Mouse (Mus musculus) embryonic facial prominence, embryonic 10.5 days (tissue): ENCODE results near the gene Mctp2. TPM values are rescaled to one million over a fixed set of nuclear protein-coding genes. Genes with fewer than 3 reads are reported as not detected.
A peak's percentile ranks its signal among the peaks of the same experiment; 100 is the strongest.

ENCODE experiments used
- DNase-seq: peaks from one replicate; pipeline ENCODE4 v3.0.0-alpha.2; 2017; ENCODE audit warnings: low spot score
- H3K27ac ChIP-seq: fragments of 300-500 bp; sonication (generic); replicated peaks from 2 replicates; pipeline ENCODE4 v1.5.1; 2016; ENCODE audit warnings: mild to moderate bottlenecking
- H3K27me3 ChIP-seq: fragments of 300-500 bp; sonication (generic); replicated peaks from 2 replicates; pipeline ENCODE4 v1.6.1; 2016; ENCODE audit warnings: low read depth, mild to moderate bottlenecking; ENCODE audit not compliant: poor library complexity, severe bottlenecking
- H3K36me3 ChIP-seq: fragments of 300-500 bp; sonication (generic); replicated peaks from 2 replicates; pipeline ENCODE4 v1.6.1; 2016; ENCODE audit warnings: mild to moderate bottlenecking, moderate library complexity
- H3K4me1 ChIP-seq: fragments of 300-500 bp; sonication (generic); 2 replicates; pipeline ENCODE4 v1.6.1; 2016
- H3K4me3 ChIP-seq: fragments of 300-500 bp; sonication (generic); 2 replicates; pipeline ENCODE4 v1.5.1; 2016; ENCODE audit warnings: mild to moderate bottlenecking, moderate library complexity
- H3K9me3 ChIP-seq: fragments of 300-500 bp; sonication (generic); 2 replicates; pipeline ENCODE4 v1.6.1; 2016; ENCODE audit warnings: mild to moderate bottlenecking
- WGBS: fragments of 180-500 bp; shearing (Covaris S2); methylation state at CpG from one replicate; pipeline ENCODE4 v1.1.7; 2016; 5-methylcytosine and 5-hydroxymethylcytosine counted together
- polyA plus RNA-seq: library from polyadenylated mRNA; unstranded; fragments of >200 nt; fragmentation: Nextera tagmentation; extraction: Ambion mirVana; gene quantifications from 2 replicates; pipeline ENCODE4 v1.2.1, GENCODE M21; 2016

Mctp2 gene
- polyA plus RNA-seq, 1 experiment from 2014 or later = 0.51 TPM

DNA sequence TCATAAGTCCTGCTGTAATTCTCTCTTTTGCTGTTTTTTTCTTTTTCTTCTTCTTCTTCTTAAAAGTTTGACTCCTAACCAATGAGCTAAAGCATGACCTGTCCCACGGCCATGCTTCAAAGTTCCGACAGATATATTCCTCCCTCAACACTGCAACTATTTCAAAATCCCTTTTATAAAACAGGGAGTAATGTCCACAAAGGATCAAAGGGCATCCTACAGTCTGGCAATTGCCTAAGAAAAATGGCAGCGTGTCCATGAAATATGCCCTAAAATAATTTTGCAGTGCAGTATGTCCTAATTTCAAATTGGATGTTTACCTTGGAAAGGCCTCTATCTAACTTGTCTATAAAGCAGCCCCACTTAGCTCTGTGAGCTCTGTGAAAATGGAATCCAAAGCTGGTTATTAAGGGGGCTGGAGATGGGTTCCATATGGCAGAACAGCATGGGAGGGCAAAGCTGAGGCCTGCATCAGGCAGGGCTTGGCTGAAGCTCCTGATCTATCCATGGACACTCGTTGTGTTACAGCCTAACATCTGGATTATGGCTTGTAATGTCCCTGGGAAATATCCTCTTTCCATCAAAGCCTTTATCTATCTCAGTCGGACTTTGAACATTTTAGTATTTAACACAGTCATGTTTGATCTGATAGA is 90.7 kb downstream of the Mctp2 start:
- H3K9me3 ChIP-seq = no peaks in the 10 kb centered on the region
- H3K4me1 ChIP-seq = 0 out of 2 replicates have a peak, but pooled peaks cover 9% of the 10 kb centered on the region
- H3K27me3 ChIP-seq = no peaks in the 10 kb centered on the region
- 73% methylated on average over 5 of the region's 5 CpGs for WGBS
- no peak overlapping the region for H3K4me3 ChIP-seq
- H3K36me3 ChIP-seq = no peaks in the 10 kb centered on the region
- H3K27ac ChIP-seq = no peak overlapping the region
- DNase-seq = peak; percentile 22

GRCm38 (mm10) chr7:72210201-72210600 is 96.2 kb downstream of the Mctp2 start:
- H3K27ac ChIP-seq = no peak overlapping the region

GRCm38 (mm10) chr7:72209296-72209695 is 97.1 kb downstream of the Mctp2 start:
- no peaks in the 10 kb centered on the region for H3K9me3 ChIP-seq
- DNase-seq = no peak
- H3K27me3 ChIP-seq = no peaks in the 10 kb centered on the region
- no peak overlapping the region for H3K27ac ChIP-seq
- H3K4me3 ChIP-seq = no peak overlapping the region
- H3K4me1 ChIP-seq = 0 out of 2 replicates have a peak, but pooled peaks cover 5% of the 10 kb centered on the region
- WGBS = 84% methylated on average over 5 of the region's 5 CpGs
- H3K36me3 ChIP-seq = no peaks in the 10 kb centered on the region

More at GRCm38 (mm10) chr7:72210201-72210600, 96.2 kb downstream of the Mctp2 start:
- H3K36me3 ChIP-seq = no peaks in the 10 kb centered on the region
- H3K27me3 ChIP-seq = no peaks in the 10 kb centered on the region
- DNase-seq = no peak
- 89% methylated on average over 5 of the region's 5 CpGs for WGBS
- H3K9me3 ChIP-seq = no peaks in the 10 kb centered on the region
- H3K4me1 ChIP-seq = 0 out of 2 replicates have a peak, but pooled peaks cover 5% of the 10 kb centered on the region
- H3K4me3 ChIP-seq = no peak overlapping the region

GRCm38 (mm10) chr7:72206841-72207240 is 99.6 kb downstream of the Mctp2 start:
- no peak for DNase-seq
- no peak overlapping the region for H3K4me3 ChIP-seq
- no peaks in the 10 kb centered on the region for H3K27me3 ChIP-seq
- H3K4me1 ChIP-seq = 0 out of 2 replicates have a peak, but pooled peaks cover 5% of the 10 kb centered on the region
- no peaks in the 10 kb centered on the region for H3K36me3 ChIP-seq
- no peaks in the 10 kb centered on the region for H3K9me3 ChIP-seq
- 87% methylated on average over 6 of the region's 6 CpGs for WGBS
- no peak overlapping the region for H3K27ac ChIP-seq

DNA sequence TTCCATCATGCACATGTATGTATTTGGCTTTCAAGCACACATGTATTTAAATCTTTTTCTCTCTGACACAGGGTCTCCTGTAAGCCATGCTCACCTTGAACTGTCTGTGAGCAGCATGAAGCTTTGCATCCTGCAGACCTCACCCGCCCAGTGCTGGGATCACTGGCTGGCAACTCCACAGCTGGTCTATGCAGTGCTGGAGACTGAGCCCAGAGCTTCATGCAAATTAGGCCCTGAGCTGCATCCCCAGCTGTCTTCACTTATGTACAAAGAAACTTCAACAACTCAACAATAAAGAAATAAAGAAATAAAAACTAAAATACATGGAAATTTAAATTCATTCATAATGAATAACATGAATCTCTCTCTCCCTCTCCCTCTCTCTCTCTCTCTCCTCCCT is 110.7 kb downstream of the Mctp2 start:
- WGBS = 68% methylated on average over 1 of the region's 1 CpGs
- no peaks in the 10 kb centered on the region for H3K27me3 ChIP-seq
- no peak for DNase-seq
- no peak overlapping the region for H3K4me3 ChIP-seq
- no peak overlapping the region for H3K27ac ChIP-seq
- no peaks in the 10 kb centered on the region for H3K4me1 ChIP-seq
- H3K36me3 ChIP-seq = no peaks in the 10 kb centered on the region
- no peaks in the 10 kb centered on the region for H3K9me3 ChIP-seq

DNA sequence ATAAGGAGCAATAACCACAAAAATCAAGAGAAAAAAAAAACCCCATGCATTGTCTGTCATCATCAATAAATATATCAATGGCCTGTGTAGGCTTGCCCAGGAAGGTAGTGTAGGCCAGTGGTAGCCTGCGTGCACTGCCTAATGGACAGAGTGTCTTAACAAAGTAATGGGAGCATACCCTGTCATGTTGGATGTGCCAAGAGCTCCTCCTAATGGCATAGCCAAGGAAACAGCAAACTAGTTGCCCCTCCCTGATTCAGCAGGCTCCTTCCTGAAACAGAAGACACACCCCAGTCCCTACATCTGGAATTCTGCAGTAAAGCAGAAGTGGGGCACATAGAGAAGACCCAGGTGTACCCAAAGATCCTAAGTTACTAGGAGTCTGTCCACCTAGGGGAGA is 113.1 kb downstream of the Mctp2 start:
- 65% methylated on average over 1 of the region's 1 CpGs for WGBS

GRCm38 (mm10) chr7:72181651-72182050 is 124.8 kb downstream of the Mctp2 start:
- Histone ChIP-seq H3K27me3 (no peaks in the 10 kb centered on the region), H3K27ac (no peak overlapping the region), H3K36me3 (no peaks in the 10 kb centered on the region), H3K4me3 (no peak overlapping the region), H3K9me3 (no peaks in the 10 kb centered on the region), H3K4me1 (no peaks in the 10 kb centered on the region; the same call in 1 of the 2 replicates)
- no peak for DNase-seq
- 70% methylated on average over 5 of the region's 5 CpGs for WGBS

More for the DNA sequence above, 113.1 kb downstream of the Mctp2 start:
- no peak for DNase-seq
- no peaks in the 10 kb centered on the region for H3K27me3 ChIP-seq
- no peaks in the 10 kb centered on the region for H3K36me3 ChIP-seq
- no peak overlapping the region for H3K27ac ChIP-seq
- no peaks in the 10 kb centered on the region for H3K4me1 ChIP-seq
- H3K9me3 ChIP-seq = no peaks in the 10 kb centered on the region
- no peak overlapping the region for H3K4me3 ChIP-seq

DNA sequence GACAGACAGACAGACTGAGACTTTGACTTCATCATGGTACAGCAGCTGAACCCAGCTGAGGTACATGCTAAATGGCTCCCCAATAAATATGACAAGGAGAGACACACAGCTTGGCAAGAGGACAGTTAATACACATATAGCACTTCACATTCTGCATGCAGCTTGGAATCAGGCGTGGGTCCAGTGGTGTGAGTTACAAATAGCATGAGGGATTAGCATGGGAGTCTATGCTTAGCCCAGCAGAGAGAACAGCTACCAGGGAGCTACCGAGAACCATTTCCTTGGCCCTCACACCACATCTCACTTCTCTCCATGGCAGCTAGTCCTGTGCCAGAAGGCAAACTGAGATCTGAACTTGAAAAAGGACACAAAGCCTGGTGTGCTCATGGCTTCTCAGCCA is 137.1 kb downstream of the Mctp2 start:
- Histone ChIP-seq H3K4me3 (no peak overlapping the region), H3K27me3 (no peaks in the 10 kb centered on the region), H3K9me3 (no peaks in the 10 kb centered on the region), H3K4me1 (no peaks in the 10 kb centered on the region), H3K27ac (no peak overlapping the region), H3K36me3 (no peaks in the 10 kb centered on the region)
- 73% methylated on average over 2 of the region's 2 CpGs for WGBS
- no peak for DNase-seq

DNA sequence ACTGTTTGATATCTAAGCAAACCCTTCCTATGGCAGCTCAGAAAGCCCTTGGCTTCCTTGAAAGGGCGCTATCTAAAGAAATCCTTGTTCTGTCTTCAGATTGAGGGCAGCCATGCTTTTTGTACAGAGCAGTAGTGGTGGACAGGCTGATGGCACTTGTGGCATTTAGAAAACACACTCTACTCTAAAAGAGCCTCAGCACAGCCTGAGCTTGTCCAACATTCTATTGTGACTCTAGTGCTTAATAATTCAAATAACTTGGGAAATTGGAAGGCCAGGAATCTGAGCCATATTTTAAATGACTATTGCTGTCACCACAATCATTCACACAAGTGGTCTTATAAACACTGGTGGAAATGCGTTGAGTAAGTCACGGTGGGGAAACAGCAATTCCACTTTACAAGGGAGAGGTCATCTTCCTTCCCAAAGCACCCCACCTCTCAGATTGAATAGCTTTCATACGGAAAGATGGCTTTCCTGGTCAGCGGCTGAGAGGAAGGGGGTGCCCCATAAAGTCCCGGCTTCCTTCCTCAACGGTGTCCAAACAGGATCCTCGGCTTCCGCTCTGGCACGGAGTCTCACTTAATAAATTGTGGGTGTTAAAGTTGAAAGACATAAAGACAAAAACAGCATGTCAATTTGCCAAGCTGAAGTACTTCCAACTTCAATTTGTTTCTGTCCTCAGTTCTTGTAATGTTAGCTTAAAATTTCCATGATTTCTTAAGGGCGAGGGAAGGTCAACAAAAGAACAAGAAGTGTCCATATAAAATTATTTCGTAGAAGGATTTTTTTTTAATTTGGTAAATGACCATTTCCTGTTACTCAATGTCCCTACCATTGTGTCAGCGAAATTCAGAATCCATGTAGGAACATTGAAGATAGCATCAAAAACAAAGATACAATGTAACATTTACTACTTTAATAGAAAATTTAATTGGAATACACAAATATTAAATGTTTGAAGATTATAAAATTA is 140.4 kb downstream of the Mctp2 start:
- Histone ChIP-seq H3K27me3 (no peaks in the 10 kb centered on the region), H3K36me3 (no peaks in the 10 kb centered on the region), H3K4me1 (no peaks in the 10 kb centered on the region), H3K27ac (no peak overlapping the region), H3K9me3 (no peaks in the 10 kb centered on the region), H3K4me3 (no peak overlapping the region)
- no peak for DNase-seq
- 88% methylated on average over 13 of the region's 13 CpGs for WGBS

DNA sequence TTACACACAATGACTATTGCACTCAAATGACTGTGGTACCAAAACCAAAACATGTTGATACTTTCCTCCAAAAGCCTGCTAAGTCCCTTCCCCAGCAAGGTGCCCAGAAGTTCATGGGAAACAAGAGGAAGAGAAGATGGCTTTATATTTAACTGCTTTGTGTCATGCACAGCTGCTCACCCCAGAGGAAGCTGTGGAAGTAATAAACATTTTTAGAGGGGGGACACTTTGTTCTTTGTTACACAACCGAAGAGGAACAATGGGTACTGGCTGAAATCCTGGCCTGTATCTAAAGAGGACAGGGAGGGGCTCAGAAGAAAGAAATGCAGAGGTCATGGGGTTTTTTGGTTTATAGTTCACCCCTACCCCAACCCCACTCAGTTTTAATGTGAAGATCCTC is 144.2 kb downstream of the Mctp2 start:
- 21% methylated on average over 1 of the region's 1 CpGs for WGBS
- no peak overlapping the region for H3K4me3 ChIP-seq

GRCm38 (mm10) chr7:72159513-72160063 is 146.8 kb downstream of the Mctp2 start:
- Histone ChIP-seq H3K4me3 (no peak overlapping the region), H3K36me3 (no peaks in the 10 kb centered on the region), H3K9me3 (no peaks in the 10 kb centered on the region), H3K27me3 (no peaks in the 10 kb centered on the region), H3K27ac (no peak overlapping the region), H3K4me1 (0 out of 2 replicates have a peak, but pooled peaks cover 5% of the 10 kb centered on the region)
- 73% methylated on average over 4 of the region's 4 CpGs for WGBS
- no peak for DNase-seq

More for the DNA sequence above, 144.2 kb downstream of the Mctp2 start:
- DNase-seq = no peak
- H3K36me3 ChIP-seq = no peaks in the 10 kb centered on the region
- no peaks in the 10 kb centered on the region for H3K9me3 ChIP-seq
- H3K4me1 ChIP-seq = 0 out of 2 replicates have a peak, but pooled peaks cover 5% of the 10 kb centered on the region
- no peaks in the 10 kb centered on the region for H3K27me3 ChIP-seq
- no peak overlapping the region for H3K27ac ChIP-seq
